8 mouse cellular contexts compared by ENCODE assay signal in genomic region chr2:5770708-5771241, GRCm38 (mm10). TPM values are rescaled to one million over a fixed set of nuclear protein-coding genes. Genes with fewer than 3 reads are reported as not detected.
A peak's percentile ranks its signal among the peaks of the same experiment; 100 is the strongest.
DNase-seq lines count a peak whose midpoint lies in the region; ATAC-seq lines count a peak whose summit lies in the region.

No protein-coding gene starts in this region.

- H3K4me3 ChIP-seq in forebrain, embryonic 16.5 days (replicated peaks; ENCODE audit: low read length), result no peak overlapping the region

- no peaks in the 10 kb centered on the region; the same call in 1 of the 2 replicates for H3K4me1 ChIP-seq in forebrain, embryonic 16.5 days (replicated peaks; ENCODE audit: control insufficient read depth, insufficient read depth, low read length)

- H3K4me2 ChIP-seq in forebrain, embryonic 16.5 days (ENCODE audit: low read length), result no peak overlapping the region

- no peak for ATAC-seq in CD4-positive, CD25-positive, alpha-beta regulatory T cell, adult 4 months
- ATAC-seq in forebrain, embryonic 16.5 days, result peak; percentile 80

- no peak overlapping the region for H3K9ac ChIP-seq in forebrain, embryonic 16.5 days (replicated peaks; ENCODE audit: low read depth, low read length)

- no peaks in the 10 kb centered on the region for H3K36me3 ChIP-seq in forebrain, embryonic 16.5 days (ENCODE audit: control insufficient read depth, insufficient read depth)

- H3K27ac ChIP-seq in forebrain, embryonic 16.5 days (ENCODE audit: low read length), result no peak overlapping the region

- DNase-seq in CD4-positive, CD25-positive, alpha-beta regulatory T cell, adult 2 months (ENCODE audit: low read depth, low spot score), result peak; percentile 58
- peak; percentile 17 for DNase-seq in urinary bladder, postnatal 25 days (ENCODE audit: low spot score)
- DNase-seq in urinary bladder, adult 18-20 months (ENCODE audit: low spot score in 2 of 2), result no peak
- DNase-seq in kidney, postnatal 4 days, result peak; percentile 38 to 45
- DNase-seq in lung, postnatal 14 days, result peak; percentile 44
- peak; percentile 52 for DNase-seq in right cerebral cortex, postnatal 14 days

- no peaks in the 10 kb centered on the region for H3K27me3 ChIP-seq in forebrain, embryonic 16.5 days (replicated peaks; ENCODE audit: control insufficient read depth, insufficient read depth, low read length)

- H3K9me3 ChIP-seq in forebrain, embryonic 16.5 days (ENCODE audit: control insufficient read depth, low read length), result no peaks in the 10 kb centered on the region

- 55% methylated on average over 8 of the region's 8 CpGs for WGBS in forebrain, embryonic 16.5 days

RNA-seq across cellular contexts. Expression of gene Camk1d, which starts 56.5 kb away (rescaled TPM):
- 10 to 100 TPM in 1 of 2 experiments, 1 to 10 TPM in 1; 9.7 to 10.1 TPM for polyA plus RNA-seq in CD4-positive, CD25-positive, alpha-beta regulatory T cell, adult 4 months (2017; shearing (Covaris generic))
- 8.1 and 10.6 TPM in 2 replicates for polyA plus RNA-seq in forebrain, embryonic 16.5 days (2015; fragmentation: Nextera tagmentation; extraction: Ambion mirVana)

Comparison
In these comparisons a context has a peak if more than half of its experiments do, and no peak if none do; other contexts are left out.
1. DNase-seq: peak in CD4-positive, CD25-positive, alpha-beta regulatory T cell, adult 2 months (single experiment), urinary bladder, postnatal 25 days (single experiment), kidney, postnatal 4 days (2 of 2), lung, postnatal 14 days (single experiment) and right cerebral cortex, postnatal 14 days (single experiment); none in urinary bladder, adult 18-20 months (0 of 2).